Mouse (Mus musculus): Measurements from ENCODE around the gene Egfr. TPM values are rescaled to one million over a fixed set of nuclear protein-coding genes. Genes with fewer than 3 reads are reported as not detected.

The Egfr gene
- polyA plus RNA-seq, 1 experiment from 2014 or later = 26.3 TPM

- no peaks in the 10 kb centered on the region for H3K27me3 ChIP-seq (ENCODE audit: insufficient read depth, low read length)
- H3K4me1 ChIP-seq (ENCODE audit: insufficient read depth) = no peaks in the 10 kb centered on the region
- H3K4me2 ChIP-seq (ENCODE audit: low read depth, low read length) = no peak overlapping the region
- H3K9me3 ChIP-seq (ENCODE audit: low read length) = no peaks in the 10 kb centered on the region
- H3K36me3 ChIP-seq (replicated peaks; ENCODE audit: insufficient read depth, low read length) = no peaks in the 10 kb centered on the region
- TF ChIP-seq EP300 (IDR thresholded peaks at IDR 0.05; ENCODE audit: low read depth) = no peak
- 69% methylated on average over 3 of the region's 3 CpGs for WGBS (ENCODE audit: insufficient replicate concordance)
- DNase-seq (no peak), ATAC-seq (no peak)
- H3K27ac ChIP-seq (ENCODE audit: low read depth) = no peak overlapping the region
- H3K4me3 ChIP-seq (ENCODE audit: low read depth, low read length) = no peak overlapping the region
- H3K9ac ChIP-seq (replicated peaks) = no peak overlapping the region
Measured at GRCm38 (mm10) chr11:16829468-16829867, 77.5 kb downstream of the Egfr start.

DNA sequence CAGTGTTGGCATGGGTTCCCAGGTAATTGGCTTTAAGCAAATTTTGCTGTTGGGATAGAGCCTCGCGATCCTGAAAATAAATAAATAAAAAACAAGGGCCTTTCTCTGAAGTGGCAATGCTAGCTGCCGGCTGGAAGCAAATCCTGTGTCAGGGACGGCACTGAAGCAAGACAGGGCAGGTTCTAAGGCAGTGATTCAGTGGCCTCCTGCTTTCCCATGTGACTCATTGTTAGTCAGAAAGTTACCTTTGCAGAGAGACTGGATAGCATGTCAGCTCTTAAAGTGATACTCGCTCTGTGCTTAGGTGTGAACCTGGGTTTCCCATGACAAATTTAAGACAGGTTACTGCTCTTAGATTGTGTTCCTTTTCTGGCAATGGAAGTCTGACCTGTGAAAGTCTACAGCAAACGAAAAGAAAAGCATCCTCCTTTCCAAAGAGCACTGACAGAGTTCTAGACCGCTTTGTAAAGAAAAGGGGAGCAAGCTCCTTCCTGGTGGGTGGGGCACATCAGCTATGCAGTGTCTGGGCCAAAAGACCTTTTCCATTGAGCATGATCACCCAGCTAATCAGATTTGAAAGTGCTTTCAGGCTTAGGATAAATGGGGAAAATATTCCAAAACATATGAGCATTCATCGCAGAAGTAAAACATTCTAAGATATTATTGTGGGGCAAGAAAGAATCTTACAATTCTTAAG is 78.7 kb downstream of the Egfr start:
- TF ChIP-seq CTCF (IDR thresholded peaks at IDR 0.05; ENCODE audit: low read depth) (no peak), EP300 (IDR thresholded peaks at IDR 0.05; ENCODE audit: low read depth) (no peak)
- H3K9ac ChIP-seq (replicated peaks) = no peak overlapping the region
- H3K4me1 ChIP-seq (ENCODE audit: insufficient read depth) = no peaks in the 10 kb centered on the region
- H3K27me3 ChIP-seq (ENCODE audit: insufficient read depth, low read length) = no peaks in the 10 kb centered on the region
- WGBS (ENCODE audit: insufficient replicate concordance) = 62% methylated on average over 8 of the region's 8 CpGs
- no peak overlapping the region for H3K4me3 ChIP-seq (ENCODE audit: low read depth, low read length)
- no peaks in the 10 kb centered on the region for H3K36me3 ChIP-seq (replicated peaks; ENCODE audit: insufficient read depth, low read length)
- H3K9me3 ChIP-seq (ENCODE audit: low read length) = no peaks in the 10 kb centered on the region
- DNase-seq (no peak), ATAC-seq (no peak)
- H3K27ac ChIP-seq (ENCODE audit: low read depth) = no peak overlapping the region
- no peak overlapping the region for H3K4me2 ChIP-seq (ENCODE audit: low read depth, low read length)

DNA sequence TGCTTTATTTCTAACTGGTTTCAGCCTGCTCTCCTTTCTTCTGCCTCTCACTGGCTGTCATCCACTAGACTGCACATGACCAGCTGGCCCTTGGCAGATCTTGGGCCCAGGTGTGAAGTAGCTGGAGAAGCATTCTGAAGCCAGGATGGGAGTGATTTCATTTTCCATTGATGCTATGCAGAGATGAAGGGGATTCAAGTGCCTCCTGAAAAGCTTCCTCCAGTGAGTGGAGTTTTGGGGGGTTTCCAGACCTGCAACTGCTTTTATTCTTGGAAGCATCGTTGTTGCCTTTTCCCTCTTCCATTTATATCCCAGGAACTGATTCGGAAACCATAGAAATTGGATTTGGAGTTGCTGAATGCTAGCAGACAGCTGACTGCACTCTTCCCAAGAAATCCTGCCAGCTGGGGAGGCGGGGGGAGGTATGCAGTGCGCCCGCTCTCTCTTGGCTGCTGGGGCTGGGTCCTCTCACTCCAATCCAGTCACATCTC is 80.0 kb downstream of the Egfr start:
- WGBS (ENCODE audit: insufficient replicate concordance) = 77% methylated on average over 5 of the region's 5 CpGs
- no peak for DNase-seq
- Histone ChIP-seq H3K4me3 (ENCODE audit: low read depth, low read length) (no peak overlapping the region), H3K36me3 (replicated peaks; ENCODE audit: insufficient read depth, low read length) (no peaks in the 10 kb centered on the region), H3K4me2 (ENCODE audit: low read depth, low read length) (no peak overlapping the region), H3K9ac (replicated peaks) (no peak overlapping the region), H3K27ac (ENCODE audit: low read depth) (no peak overlapping the region), H3K27me3 (ENCODE audit: insufficient read depth, low read length) (no peaks in the 10 kb centered on the region), H3K9me3 (ENCODE audit: low read length) (no peaks in the 10 kb centered on the region), H3K4me1 (ENCODE audit: insufficient read depth) (no peaks in the 10 kb centered on the region)
- TF ChIP-seq CTCF (IDR thresholded peaks at IDR 0.05; ENCODE audit: low read depth) (no peak), EP300 (IDR thresholded peaks at IDR 0.05; ENCODE audit: low read depth) (no peak)
- ATAC-seq = no peak

DNA sequence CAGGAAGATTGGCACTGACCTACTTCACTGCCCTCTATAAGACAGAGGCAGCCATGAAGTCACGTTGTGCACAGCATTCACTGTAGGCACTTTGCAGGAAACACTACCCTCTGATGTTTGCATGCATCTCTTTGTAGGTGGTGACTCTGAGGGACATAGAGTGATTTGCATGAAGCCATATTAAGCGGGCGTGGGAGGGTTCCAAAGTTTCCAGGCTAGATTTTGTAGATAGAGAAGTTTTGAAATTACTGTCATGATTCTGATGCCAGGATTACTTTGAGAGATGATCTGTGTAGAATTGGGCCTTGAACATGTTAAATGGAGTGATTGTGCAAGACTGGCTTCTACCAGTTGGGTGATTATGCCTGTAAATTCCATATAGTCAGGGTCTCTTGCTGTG is 86.8 kb downstream of the Egfr start:
- Histone ChIP-seq H3K9me3 (ENCODE audit: low read length) (no peaks in the 10 kb centered on the region), H3K36me3 (replicated peaks; ENCODE audit: insufficient read depth, low read length) (no peaks in the 10 kb centered on the region), H3K9ac (replicated peaks) (no peak overlapping the region), H3K4me3 (ENCODE audit: low read depth, low read length) (no peak overlapping the region), H3K27ac (ENCODE audit: low read depth) (no peak overlapping the region), H3K4me1 (ENCODE audit: insufficient read depth) (no peaks in the 10 kb centered on the region), H3K27me3 (ENCODE audit: insufficient read depth, low read length) (no peaks in the 10 kb centered on the region), H3K4me2 (ENCODE audit: low read depth, low read length) (no peak overlapping the region)
- DNase-seq (no peak), ATAC-seq (0 out of 2 replicates have a peak, but pooled peaks have one; percentile 9)
- TF ChIP-seq CTCF (IDR thresholded peaks at IDR 0.05; ENCODE audit: low read depth) = no peak
- TF ChIP-seq EP300 (IDR thresholded peaks at IDR 0.05; ENCODE audit: low read depth) = no peak
- WGBS (ENCODE audit: insufficient replicate concordance) = 64% methylated on average over 3 of the region's 3 CpGs

GRCm38 (mm10) chr11:16842924-16843323 is 90.9 kb downstream of the Egfr start:
- Histone ChIP-seq H3K4me2 (ENCODE audit: low read depth, low read length) (no peak overlapping the region), H3K4me1 (ENCODE audit: insufficient read depth) (no peaks in the 10 kb centered on the region), H3K9ac (replicated peaks) (no peak overlapping the region), H3K27me3 (ENCODE audit: insufficient read depth, low read length) (no peaks in the 10 kb centered on the region), H3K36me3 (replicated peaks; ENCODE audit: insufficient read depth, low read length) (no peaks in the 10 kb centered on the region), H3K27ac (ENCODE audit: low read depth) (no peak overlapping the region), H3K9me3 (ENCODE audit: low read length) (no peaks in the 10 kb centered on the region), H3K4me3 (ENCODE audit: low read depth, low read length) (no peak overlapping the region)
- no peak for ATAC-seq
- TF ChIP-seq EP300 (IDR thresholded peaks at IDR 0.05; ENCODE audit: low read depth) (no peak), CTCF (IDR thresholded peaks at IDR 0.05; ENCODE audit: low read depth) (no peak)
- no peak for DNase-seq
- 78% methylated on average over 3 of the region's 3 CpGs for WGBS (ENCODE audit: insufficient replicate concordance)

- H3K4me2 ChIP-seq (ENCODE audit: low read depth, low read length) = no peak overlapping the region
- TF ChIP-seq CTCF (IDR thresholded peaks at IDR 0.05; ENCODE audit: low read depth) = no peak
- TF ChIP-seq EP300 (IDR thresholded peaks at IDR 0.05; ENCODE audit: low read depth) = no peak
- WGBS (ENCODE audit: insufficient replicate concordance) = 29% methylated on average over 12 of the region's 12 CpGs
Measured at GRCm38 (mm10) chr11:16843889-16844568, 92.0 kb downstream of the Egfr start.

More at GRCm38 (mm10) chr11:16843889-16844568, 92.0 kb downstream of the Egfr start:
- no peak for DNase-seq
- ATAC-seq = no peak
- Histone ChIP-seq H3K27me3 (ENCODE audit: insufficient read depth, low read length) (no peaks in the 10 kb centered on the region), H3K4me1 (ENCODE audit: insufficient read depth) (no peaks in the 10 kb centered on the region), H3K9me3 (ENCODE audit: low read length) (no peaks in the 10 kb centered on the region), H3K36me3 (replicated peaks; ENCODE audit: insufficient read depth, low read length) (no peaks in the 10 kb centered on the region), H3K27ac (ENCODE audit: low read depth) (no peak overlapping the region), H3K9ac (replicated peaks) (no peak overlapping the region), H3K4me3 (ENCODE audit: low read depth, low read length) (no peak overlapping the region)
